Mouse (Mus musculus) adipocyte (in vitro differentiated cells): ENCODE data around the gene Ddx31.
A peak's percentile ranks its signal among the peaks of the same experiment; 100 is the strongest.

Experiments used
- DNase-seq: peaks from one replicate; pipeline ENCODE4 v3.0.0-alpha.2; 2016; ENCODE audit warnings: low spot score

Gene Ddx31

GRCm38 (mm10) chr2:28863857-28864256 lies 23.7 kb downstream of the Ddx31 start:
- no peak for DNase-seq

DNA sequence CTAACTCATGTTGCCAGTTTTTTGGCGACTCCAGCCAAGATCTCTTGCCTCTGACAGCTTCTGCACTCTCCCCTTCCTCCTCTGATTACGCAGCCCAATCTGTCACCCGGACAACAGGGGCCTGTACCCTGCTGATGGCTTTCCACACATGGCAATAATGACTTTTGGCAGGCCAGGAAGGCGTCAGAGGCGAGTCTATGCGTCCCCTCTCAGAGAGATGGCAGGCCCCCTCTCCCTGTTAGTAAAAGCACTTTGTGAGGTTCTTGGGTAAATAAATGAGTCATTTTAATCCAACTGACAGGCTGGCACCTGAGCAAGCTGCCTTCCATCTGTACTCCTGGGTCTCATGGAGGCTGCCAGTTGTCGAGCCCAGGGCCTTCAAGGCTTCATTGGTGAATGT lies 27.3 kb downstream of the Ddx31 start:
- no peak for DNase-seq

GRCm38 (mm10) chr2:28875554-28875953 lies 35.3 kb downstream of the Ddx31 start:
- DNase-seq = no peak

- peak; percentile 50 for DNase-seq
Observed at GRCm38 (mm10) chr2:28881275-28881674, 41.1 kb downstream of the Ddx31 start.

DNA sequence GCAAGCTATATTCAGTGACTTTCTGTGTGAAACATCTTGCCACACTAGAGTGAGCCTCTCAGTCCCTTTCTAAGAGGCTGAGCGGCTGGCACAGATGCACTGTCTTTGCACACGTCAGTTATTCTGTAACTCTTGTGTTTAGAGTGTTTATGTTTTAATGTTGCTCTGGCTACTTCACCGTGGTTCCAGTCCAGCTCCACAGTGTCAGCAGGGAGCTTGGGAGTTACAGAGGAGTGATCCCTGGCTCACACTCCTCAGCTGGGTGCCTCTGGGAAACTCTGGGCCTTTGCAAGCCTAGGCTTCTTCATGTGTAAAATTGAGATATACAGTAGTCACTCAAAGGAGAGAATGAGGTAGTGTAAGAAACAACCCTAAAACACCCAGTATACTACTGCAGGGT lies 41.8 kb downstream of the Ddx31 start:
- DNase-seq = no peak

DNA sequence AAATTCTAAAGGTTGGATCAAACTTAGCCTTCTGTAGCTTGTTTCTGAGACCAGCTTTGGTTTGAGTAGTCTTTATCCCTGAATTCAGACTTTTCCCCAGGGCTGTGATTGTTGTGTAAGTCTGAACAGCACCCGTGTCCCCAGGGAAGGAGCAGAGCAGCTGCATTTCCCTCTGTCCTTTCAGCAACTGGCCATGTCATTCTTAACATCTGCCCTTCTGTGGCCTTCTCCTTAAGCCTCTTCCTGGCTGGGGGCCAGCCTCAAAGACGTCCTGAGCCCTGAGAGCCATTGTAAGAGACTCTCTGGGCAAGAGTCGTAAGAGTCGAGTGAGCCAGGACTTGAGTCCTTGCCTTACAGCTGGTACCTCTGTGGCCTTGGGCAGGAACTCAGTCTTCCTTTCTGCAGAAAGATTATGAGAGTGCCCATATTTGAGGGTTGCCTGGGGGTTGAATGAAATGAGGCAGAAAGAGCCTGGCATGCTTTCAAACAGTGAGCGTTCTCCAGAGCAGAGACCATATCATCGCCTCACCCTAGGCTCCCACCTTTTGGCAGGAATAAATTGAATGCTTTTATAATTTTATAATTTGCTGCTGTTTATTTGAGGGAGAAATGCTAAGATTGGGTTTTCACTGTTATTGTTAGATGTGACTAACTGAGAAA lies 42.8 kb downstream of the Ddx31 start:
- peak; percentile 62 for DNase-seq

GRCm38 (mm10) chr2:28884914-28885313 lies 44.7 kb downstream of the Ddx31 start:
- no peak for DNase-seq

DNA sequence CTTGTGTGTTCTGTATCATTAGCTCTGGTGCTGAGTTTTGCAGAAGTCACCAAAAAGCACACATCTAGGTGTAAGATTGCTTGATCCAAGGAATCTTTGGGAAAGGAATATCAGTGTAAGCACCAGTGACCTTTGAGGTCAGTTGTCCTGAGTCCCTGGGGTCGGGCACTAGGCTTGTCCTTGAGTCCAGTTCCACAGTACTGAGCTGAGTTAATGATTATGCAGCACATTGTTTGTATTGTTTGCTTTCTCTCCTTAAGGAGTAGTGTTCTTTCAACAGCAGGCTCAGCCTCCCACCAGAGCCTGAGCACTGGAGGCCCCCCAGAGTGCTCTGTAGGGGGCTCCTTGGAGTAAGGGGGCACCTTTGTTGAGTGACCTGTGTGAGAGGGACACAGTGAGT lies 52.6 kb downstream of the Ddx31 start:
- no peak for DNase-seq

GRCm38 (mm10) chr2:28893526-28893925 lies 53.3 kb downstream of the Ddx31 start:
- DNase-seq = no peak

- DNase-seq = no peak
Observed at GRCm38 (mm10) chr2:28895876-28896275, 55.7 kb downstream of the Ddx31 start.

- no peak for DNase-seq
Observed at GRCm38 (mm10) chr2:28897340-28897899, 57.2 kb downstream of the Ddx31 start.

GRCm38 (mm10) chr2:28902291-28902690 lies 62.1 kb downstream of the Ddx31 start:
- DNase-seq = no peak

DNA sequence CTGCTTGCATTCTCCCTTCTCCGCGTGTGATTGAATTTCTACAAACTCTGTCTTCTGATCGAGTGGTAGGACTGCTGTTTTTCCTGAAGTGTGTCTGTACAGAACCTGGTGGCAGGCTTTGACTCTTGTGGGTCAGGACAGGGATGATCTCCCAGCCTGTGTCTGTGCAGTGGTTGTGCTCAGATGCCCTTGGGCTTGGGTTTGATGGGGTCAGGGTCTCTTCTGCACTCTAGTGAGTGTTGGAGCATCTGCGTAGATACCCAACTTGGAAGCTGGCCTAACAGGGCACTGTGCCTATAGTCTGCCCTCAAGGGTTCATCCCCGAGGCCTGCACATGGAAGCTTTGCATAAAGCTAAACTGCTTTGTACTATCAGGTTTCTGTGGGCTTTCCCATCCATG lies 63.7 kb downstream of the Ddx31 start:
- no peak for DNase-seq

DNA sequence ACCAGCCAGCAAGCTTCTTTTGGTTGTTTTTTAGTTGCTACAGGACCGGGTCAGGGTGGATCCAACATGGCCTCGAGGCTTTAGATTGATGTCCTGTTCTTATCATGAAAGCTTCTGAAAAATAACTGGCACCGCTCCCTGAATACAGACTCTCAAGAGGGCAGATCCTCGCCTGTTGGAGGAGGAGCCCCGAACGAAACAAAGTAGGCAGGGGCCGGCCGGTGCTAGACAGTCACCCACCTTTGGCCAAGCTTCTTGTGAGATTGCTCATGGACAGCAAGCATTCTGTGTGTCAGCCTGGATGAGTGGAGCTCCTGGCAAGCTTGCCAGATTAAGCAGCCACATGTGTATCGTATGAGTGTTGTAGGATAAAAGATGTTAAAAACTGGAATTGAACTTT lies 64.6 kb downstream of the Ddx31 start:
- no peak for DNase-seq

GRCm38 (mm10) chr2:28905561-28905960 lies 65.4 kb downstream of the Ddx31 start:
- no peak for DNase-seq

- no peak for DNase-seq
Observed at GRCm38 (mm10) chr2:28907691-28908388, 67.6 kb downstream of the Ddx31 start.

GRCm38 (mm10) chr2:28908389-28909153 lies 68.4 kb downstream of the Ddx31 start:
- no peak for DNase-seq

DNA sequence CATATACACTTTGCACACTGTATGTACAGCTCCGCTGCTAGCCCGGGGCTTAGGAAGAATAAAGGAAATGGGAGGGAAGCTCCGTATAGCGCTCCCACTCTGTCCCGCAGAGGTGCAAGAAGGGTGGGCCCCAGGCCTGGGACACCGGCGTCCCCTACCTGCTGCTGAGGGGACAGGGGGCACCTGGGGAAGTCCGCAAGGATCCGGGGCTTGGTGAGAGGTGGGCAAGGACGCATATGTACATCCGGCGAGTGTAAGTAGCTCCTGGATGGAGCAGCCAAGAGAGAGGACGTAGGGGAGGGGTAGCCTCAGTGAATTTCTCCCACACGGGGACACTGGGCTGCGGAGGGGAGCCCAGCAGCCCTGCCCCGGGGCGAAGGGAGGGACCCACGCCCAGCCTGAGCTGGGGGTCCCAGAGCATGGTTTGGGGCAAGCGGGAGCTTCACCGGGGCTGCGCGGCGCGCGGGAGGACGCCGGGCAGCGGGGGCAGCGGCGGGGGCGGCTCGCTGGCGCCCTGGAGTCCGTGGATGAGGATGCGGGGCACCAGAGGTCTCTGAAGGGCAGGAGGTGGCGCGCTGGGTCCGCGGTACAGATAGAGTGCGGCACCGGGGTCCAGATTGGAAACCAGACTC lies 69.1 kb downstream of the Ddx31 start:
- DNase-seq = no peak

GRCm38 (mm10) chr2:28909818-28910710 lies 69.9 kb downstream of the Ddx31 start:
- no peak for DNase-seq

- DNase-seq = no peak
Observed at GRCm38 (mm10) chr2:28910877-28911276, 70.7 kb downstream of the Ddx31 start.

DNA sequence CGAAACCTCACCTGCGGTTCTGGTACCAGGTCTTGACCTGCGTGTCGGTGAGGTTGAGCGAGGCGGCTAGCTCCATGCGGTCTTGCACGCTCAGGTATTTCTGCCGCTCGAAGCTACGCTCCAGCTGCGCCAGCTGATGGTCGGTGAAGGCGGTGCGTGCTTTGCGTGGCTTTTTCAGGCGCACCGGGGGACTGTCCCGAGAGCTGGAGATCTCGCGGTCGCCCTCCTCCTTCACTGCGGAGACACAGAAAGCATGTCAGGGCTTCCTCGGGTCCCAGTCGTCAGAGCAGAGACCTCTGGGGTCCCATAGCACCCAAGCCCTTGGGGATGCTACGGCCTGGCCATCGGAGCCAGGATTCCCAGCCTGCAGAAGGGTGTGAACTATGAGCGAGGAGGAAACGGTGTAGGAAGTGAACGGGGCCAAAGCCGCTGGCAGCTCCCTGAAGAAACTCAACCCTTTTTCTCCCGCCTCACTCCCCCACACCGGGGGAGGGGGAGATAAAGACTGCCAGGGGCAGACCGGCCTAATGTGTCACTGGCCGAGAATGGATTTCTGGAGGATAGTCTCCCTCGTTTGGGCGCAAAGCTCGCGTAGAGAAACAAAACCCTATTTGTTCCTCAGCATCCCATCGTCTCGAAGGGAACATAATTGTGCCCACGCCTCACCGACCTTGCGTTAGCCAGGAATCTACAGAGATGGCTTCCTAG lies 71.3 kb downstream of the Ddx31 start:
- DNase-seq = no peak
